Mouse (Mus musculus) kidney, postnatal 14 days (tissue): ENCODE results near the gene Gm48552.

ENCODE experiments used
- DNase-seq: peaks from one replicate; pipeline ENCODE4 v3.0.0; 2022; ENCODE audit warnings: mixed read lengths

Gm48552 gene

DNA sequence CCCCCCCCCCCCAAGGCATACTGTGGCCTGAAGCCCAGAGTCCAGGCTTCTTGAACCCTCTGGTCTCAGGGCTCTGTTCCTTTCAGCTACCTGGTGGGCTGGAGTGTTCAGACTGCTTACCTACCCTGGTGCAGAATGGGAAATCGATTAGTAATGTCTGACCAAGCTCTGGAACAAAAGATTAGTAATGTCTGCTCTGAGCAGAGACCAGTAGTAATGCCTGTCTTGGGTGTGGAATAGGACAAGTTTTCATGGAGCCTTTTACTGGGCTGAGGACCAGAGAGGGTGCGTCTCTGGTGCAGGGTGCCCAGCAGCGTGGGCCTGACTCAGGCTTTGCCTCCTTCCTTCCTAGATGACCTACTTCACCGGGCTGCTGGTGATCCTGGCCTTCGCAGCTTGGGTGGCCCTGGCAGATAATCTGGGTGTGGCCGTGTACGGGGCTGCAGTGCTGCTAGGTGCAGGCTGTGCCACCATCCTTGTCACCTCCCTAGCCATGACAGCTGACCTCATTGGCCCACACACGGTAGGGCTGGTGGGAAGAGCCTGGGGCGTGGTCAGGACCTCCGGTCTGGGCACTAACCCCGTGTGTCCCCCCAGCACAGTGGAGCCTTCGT, 26.4 kb upstream of the Gm48552 start:
- no peak for DNase-seq

DNA sequence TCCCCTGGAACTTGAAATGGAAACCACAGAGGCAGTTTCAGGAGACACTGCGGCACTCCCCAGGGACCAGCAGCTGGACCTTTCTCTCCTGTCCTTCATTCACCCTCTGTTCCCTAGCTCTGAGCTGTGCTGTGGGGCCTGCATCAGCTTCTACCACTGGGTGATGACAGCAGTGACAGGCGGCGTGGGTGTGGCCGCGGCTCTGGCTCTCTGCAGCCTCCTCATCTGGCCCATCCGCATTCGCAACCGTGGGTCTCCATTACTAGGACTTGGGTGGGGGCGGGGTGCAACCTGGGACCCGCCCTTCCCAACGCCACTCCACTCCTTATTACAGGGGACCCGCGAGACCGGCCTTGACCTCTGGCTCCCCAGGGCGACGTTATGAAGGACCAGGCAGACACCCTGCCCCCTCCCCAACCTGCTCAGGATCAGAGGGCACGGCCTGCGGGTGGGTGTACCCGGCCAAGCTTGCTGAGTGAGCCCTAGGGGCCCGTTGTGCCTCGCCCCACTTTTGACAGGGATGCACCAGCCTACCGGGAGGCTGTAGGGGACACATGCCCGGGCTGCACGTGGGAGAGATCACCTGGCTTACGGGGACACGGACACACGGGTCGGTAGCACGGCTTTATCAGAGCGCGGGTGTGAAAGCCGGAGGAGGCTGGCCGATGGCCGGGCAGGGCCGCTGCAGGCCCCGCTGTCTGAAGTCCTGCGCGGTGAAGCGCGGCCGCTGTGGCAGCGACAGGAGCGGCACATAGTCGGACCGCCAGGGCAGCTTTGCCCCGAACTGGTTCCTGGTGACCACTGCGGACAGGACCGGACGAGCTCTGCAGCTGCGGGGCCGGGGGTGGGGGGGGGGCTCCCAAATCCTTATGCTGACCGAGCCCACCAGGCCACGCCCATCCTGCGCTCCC, 25.1 kb upstream of the Gm48552 start:
- DNase-seq: peak; percentile 70

DNA sequence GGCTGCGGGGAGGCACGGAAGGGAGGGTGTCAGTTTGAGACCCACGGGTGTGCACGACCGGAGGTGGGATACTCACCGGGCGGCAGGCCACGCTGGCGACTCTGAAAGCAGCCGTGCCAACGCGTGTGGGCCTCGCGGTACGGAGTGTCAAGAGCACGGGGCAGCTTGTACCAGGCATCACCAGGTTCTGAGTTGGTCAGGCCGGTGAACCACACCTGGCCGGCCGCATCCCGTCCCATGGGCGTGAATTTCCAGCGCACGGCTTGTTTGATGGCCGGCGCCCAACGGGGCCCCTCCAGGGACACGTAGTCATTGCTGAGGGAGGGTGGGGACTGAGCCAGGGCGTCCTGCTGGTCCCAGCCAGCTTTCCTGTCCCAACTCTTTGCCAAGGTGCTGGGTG, 24.1 kb upstream of the Gm48552 start:
- DNase-seq: no peak

DNA sequence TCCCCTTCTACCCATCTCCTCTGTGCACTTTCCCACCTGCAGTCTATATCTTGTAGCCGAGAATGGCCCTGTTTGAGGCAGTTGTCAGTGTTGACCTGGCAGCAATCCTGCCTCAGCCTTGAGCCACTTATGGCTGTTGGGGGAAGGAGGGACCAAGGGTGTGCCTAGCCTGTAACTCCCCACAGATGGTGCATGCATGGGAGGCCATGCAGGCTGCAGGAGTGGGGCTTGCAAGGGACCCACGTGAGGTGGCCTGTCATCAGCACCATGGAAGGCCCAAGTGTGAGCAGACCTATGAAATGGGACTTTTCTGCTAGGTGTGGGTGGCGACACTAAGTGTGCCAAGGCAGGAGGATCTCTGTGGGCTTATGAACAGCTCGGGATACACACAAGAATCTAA, 23.7 kb upstream of the Gm48552 start:
- no peak for DNase-seq

DNA sequence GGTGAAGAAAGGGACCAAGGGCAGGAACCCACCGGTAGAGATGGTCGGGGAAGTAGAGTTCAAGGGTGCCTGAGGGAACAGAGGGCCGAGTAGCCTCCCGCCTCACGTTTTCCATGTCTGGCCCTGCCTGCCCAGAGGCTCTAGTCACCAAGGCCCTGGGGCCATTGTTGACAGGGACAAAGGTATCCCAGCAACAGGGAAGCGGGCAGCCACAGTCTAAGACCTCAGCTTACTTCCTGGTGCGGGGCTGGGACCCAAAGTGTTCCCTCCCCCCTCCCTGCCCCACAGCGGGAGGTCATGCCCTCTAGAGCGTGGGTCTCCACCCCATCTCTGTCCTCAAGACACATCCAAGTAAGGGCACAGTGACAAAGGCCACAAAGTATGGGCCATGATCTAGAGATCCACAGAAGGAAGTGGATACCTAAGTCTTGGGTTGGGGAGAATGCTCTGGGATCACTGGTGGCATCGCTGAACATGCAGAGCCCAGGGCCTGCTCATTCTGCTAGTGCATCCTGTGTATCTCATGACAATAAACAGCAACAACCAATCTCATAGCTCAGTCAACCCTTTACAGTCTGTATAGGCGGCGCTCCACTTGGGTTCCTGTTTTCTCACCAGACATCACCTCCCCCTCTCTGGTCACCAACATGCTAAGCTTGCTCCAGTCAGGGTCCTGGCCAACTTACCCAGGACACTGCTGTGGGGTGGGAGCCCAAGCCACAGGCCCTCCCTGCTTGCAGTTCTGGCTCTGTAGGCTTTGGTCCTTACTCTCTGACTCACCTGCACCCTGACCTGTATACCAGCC, 22.9 kb upstream of the Gm48552 start, which contains the start of gene 4930404N11Rik:
TSS of gene 4930404N11Rik (minus strand) at position 145 of the 805 bp plus-strand sequence.
- DNase-seq: no peak

DNA sequence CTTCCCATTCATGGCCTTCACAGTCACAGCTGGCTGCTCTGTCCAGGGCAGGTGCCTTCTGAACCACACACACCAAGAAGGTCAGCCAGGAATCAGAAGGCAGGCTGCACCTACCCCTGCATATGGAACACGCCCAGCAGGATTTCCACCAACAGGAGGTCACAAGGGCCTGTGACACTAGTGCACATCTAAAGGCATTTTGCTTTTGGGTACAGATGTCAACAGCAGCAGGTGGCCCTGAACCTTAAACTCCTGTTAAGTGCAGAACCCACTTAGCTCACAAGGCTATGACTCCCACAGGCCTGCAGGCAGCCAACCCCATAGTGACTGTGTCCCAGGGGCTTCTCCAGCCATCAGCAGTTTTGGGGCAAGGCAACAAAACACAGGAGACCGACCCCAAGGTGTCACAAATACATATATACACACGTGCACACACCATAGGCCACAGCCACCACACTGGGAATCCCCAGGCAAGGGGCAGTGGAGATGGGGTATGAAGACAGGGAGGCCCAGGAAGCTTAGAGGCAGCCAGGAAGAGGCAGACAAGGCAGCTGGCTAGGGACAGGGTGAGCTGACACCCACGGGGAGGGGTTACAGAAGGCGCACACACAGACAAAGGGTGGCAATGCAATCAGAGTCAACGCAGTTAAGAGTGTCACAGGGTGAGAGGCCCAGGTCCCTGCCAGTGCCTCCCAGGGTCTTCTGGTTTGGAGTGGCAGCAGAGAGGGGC, 22.2 kb upstream of the Gm48552 start:
- no peak for DNase-seq

DNA sequence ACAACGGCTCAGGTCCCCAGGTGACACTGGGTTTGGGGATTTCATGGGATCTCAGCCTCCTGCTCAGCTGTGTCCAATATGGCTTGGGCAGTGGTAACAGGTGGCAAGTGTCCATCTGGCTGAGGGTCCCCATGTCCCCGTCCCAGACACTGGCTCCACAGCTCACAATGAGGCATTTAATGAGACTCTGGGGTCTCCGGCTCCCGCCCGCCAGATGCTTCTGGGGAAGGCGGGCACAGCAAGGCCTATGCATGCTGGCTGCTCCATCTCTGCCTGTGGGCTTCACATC, 21.7 kb upstream of the Gm48552 start:
- no peak for DNase-seq

DNA sequence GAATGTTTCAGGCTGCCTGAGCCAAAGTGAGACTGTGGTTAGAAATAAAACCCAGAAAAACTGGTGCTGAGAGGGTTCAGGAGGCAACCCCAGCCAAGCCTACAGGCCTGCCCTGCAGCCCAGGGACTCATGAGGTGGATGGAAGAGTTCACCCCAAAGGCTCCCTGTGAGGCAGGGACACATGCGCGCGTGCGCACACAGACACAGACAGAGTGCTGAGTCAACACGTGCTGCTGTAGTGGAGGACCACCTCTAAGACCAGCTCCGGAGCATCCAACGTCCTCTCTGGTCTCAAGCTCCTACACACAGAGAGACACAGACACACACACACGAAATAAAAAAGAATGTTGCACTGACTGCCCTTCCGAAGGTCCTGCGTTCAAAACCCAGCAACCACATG, 13.5 kb upstream of the Gm48552 start:
- DNase-seq: no peak

DNA sequence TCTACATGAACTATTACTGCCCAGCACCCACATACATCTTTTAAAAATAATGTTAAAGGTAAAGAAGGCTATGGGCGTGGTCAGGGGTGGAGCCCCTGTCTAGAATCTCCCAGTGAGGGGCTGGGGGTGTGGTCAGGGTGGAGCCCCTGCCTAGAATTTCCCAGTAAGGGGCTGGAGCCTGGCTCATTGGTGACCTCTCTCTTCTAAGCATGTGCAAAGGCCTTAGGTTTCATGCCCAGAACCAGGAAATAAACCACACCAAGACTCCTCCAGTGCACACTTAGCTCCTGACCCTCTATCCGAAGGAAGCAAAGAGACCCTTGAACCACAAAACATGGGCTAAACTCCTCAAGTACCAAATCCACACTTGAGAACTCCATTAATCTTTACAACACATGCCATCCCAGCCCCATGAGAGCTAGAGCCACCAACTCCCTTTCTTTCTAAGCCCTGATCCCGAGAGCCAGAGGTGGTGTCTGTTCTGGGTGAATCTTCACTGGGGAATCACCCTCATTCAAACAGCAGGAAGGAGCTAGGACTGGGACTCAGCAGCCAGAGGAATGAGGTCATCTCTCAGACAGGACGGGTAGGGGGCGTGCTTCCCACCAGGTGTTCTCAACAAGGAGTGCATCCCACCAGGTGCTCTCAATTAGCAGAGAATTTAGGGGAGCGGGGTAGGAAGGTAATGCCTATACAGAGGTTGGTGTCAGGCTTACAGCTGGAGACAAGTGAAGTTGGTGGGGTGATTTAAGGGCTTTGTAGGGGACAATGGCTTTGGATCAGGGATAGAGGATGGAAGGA, 12.0 kb upstream of the Gm48552 start:
- DNase-seq: no peak

DNA sequence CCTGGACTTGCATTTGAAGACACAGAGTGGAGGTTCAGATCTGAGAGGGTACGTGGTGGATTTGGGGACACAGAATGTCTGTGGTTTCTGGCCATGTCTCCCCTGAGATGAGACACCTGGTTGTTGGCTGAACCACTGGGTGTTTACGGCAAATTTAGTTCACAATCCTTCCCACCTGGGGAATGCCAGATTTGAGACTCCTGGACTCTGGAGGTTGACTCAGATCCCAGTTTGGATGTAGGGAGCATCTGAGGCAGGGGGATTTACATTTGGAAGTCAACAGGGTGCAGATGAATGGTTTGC, 11.5 kb upstream of the Gm48552 start:
- DNase-seq: no peak

DNA sequence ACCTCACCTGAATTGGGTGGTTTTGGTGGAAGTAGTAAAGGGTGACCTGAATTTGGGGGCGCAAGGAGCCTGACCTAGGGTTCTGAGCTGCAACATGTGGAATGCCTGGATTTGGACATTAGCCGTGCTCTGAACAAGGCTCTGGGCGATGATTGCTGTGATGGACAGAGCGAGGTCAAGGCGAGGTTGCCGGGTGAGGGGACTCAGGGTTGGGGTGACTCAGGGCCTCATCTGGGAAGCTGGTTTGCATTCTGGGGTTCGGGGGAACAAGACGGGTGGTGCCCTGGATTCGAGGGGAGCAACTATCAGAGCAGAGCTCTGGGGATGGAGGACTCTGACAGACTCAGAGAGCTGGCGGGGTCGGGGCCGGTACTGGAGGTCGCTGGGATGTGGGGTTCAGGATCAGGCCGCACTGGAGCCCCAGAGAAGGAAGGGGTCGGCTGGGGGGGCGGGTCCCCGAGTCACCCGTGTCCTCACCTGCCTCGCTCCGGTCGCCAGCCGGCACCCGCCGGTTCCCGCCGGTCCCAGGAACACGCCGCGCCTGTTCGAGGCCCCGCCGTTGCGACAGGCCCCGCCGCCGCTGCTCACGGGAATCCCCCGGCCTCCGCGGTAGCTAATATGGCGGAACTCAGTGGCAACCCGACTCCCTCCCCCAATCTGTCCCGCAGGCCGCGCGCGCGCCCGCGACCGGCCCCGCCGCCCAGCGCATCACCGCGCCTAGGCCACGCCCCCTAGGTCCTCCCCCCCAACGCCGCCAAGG, 10.8 kb upstream of the Gm48552 start, which contains the start of gene Fzr1:
TSS of gene Fzr1 (minus strand) at position 724 of the 760 bp plus-strand sequence.
- DNase-seq: no peak

DNA sequence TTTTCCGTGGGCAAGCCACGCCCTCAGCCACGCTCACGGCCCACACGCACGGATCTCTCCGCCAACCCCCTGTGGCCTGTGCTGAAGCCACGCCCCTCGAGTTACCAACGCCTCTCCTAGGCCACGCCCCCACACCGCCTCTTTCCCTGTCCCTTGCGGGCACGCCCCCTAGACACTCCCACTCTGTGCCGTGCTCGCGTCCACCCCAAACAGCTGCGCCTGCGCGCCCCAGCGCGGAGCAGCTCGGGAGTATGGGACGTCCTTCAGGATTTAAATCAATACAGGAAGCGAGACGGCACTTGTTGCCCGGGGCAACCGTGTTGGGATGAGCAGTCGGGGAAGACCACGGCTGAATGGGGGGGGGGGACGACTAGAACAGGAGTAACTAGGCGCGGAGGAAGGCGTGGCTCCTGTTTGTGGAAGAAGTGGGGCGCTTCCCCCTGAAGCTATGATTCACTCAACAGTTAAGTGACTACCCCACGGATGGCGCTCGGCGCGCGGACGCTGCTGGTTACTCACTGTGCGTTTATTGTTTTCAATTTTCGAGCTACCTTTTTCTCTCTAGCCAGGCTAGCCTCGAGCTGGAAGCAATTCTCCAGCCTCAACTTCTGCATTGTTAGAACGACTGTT, 10.1 kb upstream of the Gm48552 start:
- DNase-seq: peak; percentile 100

DNA sequence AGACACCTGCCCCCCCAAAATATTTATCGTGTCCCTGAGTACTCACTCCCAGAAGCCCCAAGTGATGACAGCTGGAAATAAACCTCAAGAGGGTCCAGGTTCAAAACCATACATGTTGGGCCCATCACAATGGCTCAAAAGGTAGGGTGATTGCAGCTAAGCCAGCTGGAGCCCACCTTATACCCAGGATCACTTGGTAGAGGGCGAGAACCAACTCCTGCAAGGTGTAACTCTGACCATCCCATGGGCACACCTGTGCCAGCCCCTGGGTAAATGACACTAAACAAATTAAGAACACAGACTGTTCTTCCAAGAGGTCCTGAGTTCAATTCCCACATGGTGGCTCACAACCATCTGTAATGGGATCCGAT, 9.6 kb upstream of the Gm48552 start:
- no peak for DNase-seq

DNA sequence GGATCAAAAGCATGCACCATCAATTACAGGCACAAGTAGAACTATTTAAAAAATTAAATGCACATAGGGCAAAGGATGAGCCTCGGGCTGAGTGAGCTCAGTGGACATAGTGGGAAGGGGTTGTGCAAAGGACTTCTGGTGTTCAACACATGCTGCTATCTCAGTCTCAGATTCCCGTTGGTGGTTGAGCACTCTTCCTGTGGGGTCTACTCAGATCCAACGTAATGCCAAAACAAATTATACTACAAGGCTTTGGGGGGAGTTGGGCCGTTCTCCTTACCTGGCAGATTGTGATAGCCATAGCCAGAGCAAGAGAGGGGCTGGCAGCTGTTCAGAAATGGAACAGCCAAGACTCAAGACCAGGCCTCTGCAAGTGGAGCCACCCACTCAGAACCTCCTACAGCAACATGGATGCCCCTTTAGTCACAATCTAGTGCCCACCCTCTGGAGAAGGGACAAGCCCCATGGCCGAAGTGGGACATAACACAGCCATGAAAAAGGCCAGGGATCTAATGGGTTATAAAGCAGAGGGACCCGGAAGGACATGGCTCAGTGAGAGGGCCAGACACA, 8.9 kb upstream of the Gm48552 start:
- DNase-seq: no peak

DNA sequence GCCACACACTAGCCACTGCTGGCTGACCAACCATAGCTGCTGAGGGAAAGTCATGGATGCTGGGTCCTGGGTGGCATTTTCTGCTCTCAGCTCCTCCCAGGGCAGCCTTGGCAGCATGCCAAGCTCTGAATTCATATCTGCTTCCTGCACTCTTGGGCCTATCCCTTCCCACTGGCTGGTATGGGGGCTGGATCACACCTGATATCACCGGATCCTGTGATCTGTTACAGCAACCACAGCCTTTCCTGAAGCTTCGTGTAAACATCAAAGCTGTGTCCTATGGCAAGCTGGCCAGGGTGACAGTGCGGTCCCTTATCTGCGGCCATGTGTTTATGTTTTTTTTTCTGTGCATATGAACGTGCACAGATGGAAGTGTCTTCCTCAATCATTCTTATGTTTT, 6.8 kb upstream of the Gm48552 start:
- DNase-seq: no peak

DNA sequence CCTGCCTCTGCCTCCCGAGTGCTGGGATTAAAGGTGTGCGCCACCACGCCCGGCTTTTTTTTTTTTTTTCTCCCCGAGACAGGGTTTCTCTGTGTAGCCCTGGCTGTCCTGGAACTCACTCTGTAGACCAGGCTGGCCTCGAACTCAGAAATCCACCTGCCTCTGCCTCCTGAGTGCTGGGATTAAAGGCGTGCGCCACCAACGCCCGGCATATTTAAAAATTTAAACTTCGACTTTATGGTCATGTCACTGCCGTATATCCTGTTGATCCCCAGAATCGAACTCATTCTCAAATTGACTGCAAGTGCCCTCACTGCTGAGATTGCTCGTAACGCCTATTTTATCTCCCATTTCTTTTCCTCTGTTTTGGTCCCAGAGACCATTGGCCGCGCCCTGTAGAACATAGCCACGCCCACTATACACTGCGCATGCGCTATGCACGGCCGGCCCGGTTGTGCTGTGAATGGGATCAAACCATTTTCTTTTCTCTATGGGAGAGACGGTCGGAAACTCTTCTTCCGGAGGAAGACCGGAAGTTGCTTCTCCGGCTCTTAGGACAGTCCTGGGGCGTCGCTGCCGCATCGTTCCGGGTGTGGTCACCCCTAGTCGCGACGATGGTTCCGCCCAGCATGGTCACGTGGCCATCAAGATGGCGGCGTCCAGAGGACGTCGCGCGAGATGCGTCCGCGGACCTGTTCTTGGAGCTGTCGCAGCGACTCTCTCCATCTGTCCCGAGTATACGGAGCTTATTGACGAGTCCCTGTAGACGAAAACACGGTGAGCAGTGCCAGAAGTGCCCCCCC, 4.8 kb upstream of the Gm48552 start, which contains the start of the genes Dohh and Gm48551:
TSS of gene Dohh (plus strand) at position 627 of the 803 bp plus-strand sequence.
TSS of gene Gm48551 (plus strand) at position 665 of the 803 bp plus-strand sequence.
- DNase-seq: peak; percentile 99

DNA sequence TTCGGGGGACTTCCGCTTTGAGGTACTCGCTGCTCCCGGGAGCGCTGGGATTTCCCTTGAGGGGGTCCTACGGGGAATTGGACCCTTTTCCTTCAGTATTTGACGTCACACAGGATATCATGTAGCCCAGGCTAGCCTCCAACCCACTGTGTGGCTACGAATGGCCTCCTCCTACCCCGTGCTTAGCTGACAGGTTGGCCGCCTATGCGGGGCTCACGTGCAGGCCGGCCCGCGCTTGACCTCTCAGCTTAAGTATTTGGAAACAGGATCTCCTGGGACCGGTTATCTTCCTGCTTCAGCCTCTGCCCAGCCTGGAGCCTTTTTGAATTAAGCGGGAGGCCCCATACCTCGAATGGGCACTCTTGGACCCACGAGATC, 4.2 kb upstream of the Gm48552 start:
- DNase-seq: no peak

DNA sequence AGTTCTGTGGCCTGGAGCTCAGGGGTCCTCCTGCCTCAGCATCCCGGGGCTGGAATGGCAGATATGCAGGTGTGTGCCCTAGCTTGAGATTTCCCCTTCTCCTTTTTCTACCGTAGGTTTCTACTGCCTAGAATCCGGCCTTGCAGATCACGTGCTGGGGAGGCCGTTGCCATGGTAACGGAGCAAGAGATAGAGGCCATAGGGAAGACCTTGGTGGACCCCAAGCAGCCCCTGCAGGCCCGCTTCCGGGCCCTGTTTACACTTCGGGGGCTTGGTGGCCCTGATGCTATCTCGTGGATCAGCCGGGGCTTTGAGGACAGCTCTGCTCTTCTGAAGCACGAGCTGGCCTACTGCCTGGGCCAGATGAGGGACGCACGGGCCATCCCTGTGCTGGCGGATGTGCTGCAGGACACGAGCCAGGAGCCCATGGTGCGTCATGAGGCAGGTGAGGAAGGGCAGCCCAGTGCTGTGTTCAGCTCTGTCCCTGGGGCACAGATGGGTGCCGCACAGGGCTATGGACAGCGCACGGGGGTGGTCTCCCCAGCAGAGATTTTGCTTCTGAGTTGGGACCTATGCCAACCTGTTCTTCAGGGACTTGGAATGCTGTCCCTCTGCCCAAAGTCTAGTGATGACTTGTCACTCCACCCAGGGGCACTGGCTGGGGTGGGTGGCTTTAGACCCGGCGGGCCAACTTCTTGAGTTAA, 3.0 kb upstream of the Gm48552 start:
- no peak for DNase-seq

DNA sequence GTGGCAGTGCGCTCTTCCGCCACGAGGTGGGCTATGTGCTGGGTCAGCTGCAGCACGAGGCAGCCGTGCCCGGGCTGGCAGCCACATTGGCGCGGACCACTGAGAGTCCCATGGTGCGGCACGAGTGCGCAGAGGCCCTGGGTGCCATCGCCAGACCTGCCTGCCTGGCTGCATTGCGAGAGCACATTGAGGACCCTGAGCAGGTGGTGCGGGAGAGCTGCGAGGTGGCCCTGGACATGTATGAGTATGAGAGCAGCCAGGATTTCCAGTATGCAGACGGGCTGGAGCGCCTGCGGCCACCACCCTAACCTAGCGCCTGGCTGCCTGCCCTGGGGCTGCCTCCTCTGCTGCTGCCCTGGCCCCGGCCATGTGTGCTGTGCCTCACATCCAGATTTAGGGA, 1.1 kb upstream of the Gm48552 start:
- no peak for DNase-seq
